In the genomic region with DNA sequence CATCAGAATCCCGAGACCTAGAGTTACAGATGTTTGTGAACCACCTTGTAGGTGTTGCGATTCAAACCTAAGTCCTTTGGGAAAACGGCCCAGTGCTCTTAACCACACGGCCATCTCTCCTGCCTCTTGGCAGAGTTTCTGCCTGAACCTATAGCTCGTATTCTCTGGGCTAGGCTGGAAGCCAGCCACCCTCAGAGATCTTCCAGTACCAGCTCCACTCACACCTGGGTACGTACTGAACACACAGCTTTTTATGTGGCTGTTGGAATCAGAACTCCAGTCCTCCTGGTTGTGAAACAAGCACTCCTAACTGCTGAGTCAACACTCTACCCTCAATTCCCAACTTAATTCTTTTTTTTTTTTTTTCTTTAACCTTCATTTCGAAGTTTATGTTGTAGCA, we compare ENCODE assay signal across 21 mouse cellular contexts.
"Had no signal": no experiment of that assay in that cellular context is flagged by ENCODE, and none has a peak within 500 bp of the region (broad histone marks: within the 10 kb centered on the region; RNA-seq: fewer than 3 reads in every experiment).

No protein-coding gene starts in this region.

- H3K9ac ChIP-seq: liver, embryonic 13.5 days; liver, embryonic 15.5 days; liver, postnatal 0 days; lung, embryonic 14.5 days; midbrain, embryonic 12.5 days; neural tube, embryonic 13.5 days; neural tube, embryonic 15.5 days had no signal

- DNase-seq: liver, embryonic 13.5 days; liver, postnatal 0 days; lung, embryonic 14.5 days; midbrain, embryonic 14.5 days; retina, postnatal 1 day; right cerebral cortex, adult 18-20 months; right cerebral cortex, postnatal 25 days; right cerebral cortex, postnatal 4 days; spleen, adult 18-20 months; thymus, adult 18-20 months; thymus, postnatal 14 days; thymus, postnatal 36 days had no signal

- H3K4me2 ChIP-seq: liver, embryonic 11.5 days; liver, embryonic 13.5 days; liver, embryonic 15.5 days; lung, embryonic 14.5 days; midbrain, embryonic 12.5 days; neural tube, embryonic 13.5 days; neural tube, embryonic 15.5 days had no signal

- ATAC-seq: liver, postnatal 0 days; midbrain, embryonic 16.5 days had no signal

- H3K27me3 ChIP-seq: liver, embryonic 13.5 days; liver, embryonic 15.5 days; megakaryocyte, embryonic 14.5 days; midbrain, embryonic 12.5 days; neural tube, embryonic 13.5 days; neural tube, embryonic 15.5 days had no signal

- H3K4me3 ChIP-seq: liver, embryonic 13.5 days; liver, embryonic 15.5 days; megakaryocyte, embryonic 14.5 days; midbrain, embryonic 12.5 days; myocyte; neural tube, embryonic 13.5 days; neural tube, embryonic 15.5 days had no signal

- H3K9me3 ChIP-seq: liver, embryonic 13.5 days; liver, embryonic 15.5 days; megakaryocyte, embryonic 14.5 days; midbrain, embryonic 12.5 days; neural tube, embryonic 13.5 days; neural tube, embryonic 15.5 days had no signal

- H3K36me3 ChIP-seq: liver, embryonic 13.5 days; liver, embryonic 15.5 days; midbrain, embryonic 12.5 days; neural tube, embryonic 13.5 days; neural tube, embryonic 15.5 days had no signal

- H3K27ac ChIP-seq: liver, embryonic 13.5 days; liver, embryonic 15.5 days; macrophage; midbrain, embryonic 12.5 days; neural tube, embryonic 13.5 days; neural tube, embryonic 15.5 days had no signal

- H3K4me1 ChIP-seq: liver, embryonic 15.5 days had no signal
